Mouse (Mus musculus) stomach, postnatal 0 days (tissue): ENCODE data around the gene Moap1. TPM values are rescaled to one million over a fixed set of nuclear protein-coding genes. Genes with fewer than 3 reads are reported as not detected.

ENCODE experiments used
- ATAC-seq: fragments of 200-750 bp; cut with Nextera tagmentation; 2 replicates; pipeline ENCODE4 v1.8.0; 2017; ENCODE audit not compliant: low FRiP score, low TSS enrichment
- DNase-seq: peaks from one replicate; pipeline ENCODE4 v3.0.0-alpha.2; 2016; ENCODE audit warnings: low spot score
- H3K27ac ChIP-seq: fragments of 300-500 bp; sonication (generic); replicated peaks from 2 replicates; pipeline ENCODE4 v1.5.1; 2014; ENCODE audit warnings: mild to moderate bottlenecking, control low read depth
- H3K27me3 ChIP-seq: fragments of 300-500 bp; sonication (generic); 2 replicates; pipeline ENCODE4 v1.6.1; 2014; ENCODE audit warnings: low read length; ENCODE audit not compliant: control insufficient read depth, insufficient read depth
- H3K36me3 ChIP-seq: fragments of 300-500 bp; sonication (generic); 2 replicates; pipeline ENCODE4 v1.6.1; 2014; ENCODE audit warnings: low read length, mixed read lengths; ENCODE audit not compliant: control insufficient read depth, insufficient read depth
- H3K4me1 ChIP-seq: fragments of 300-500 bp; sonication (generic); replicated peaks from 2 replicates; pipeline ENCODE4 v1.6.1; 2014; ENCODE audit warnings: antibody characterized with exemption; ENCODE audit not compliant: control insufficient read depth, insufficient read depth
- H3K4me2 ChIP-seq: fragments of 300-500 bp; sonication (generic); replicated peaks from 2 replicates; pipeline ENCODE4 v1.6.1; 2014; ENCODE audit warnings: low read depth, mild to moderate bottlenecking, control low read depth, moderate library complexity
- H3K4me3 ChIP-seq: fragments of 300-500 bp; sonication (generic); 2 replicates; pipeline ENCODE4 v1.5.1; 2014; ENCODE audit warnings: low read depth, low read length, control low read depth
- H3K9ac ChIP-seq: fragments of 300-500 bp; sonication (generic); 2 replicates; pipeline ENCODE4 v1.6.1; 2014; ENCODE audit warnings: mild to moderate bottlenecking, low read length, control low read depth, mixed read lengths
- H3K9me3 ChIP-seq: fragments of 300-500 bp; sonication (generic); 2 replicates; pipeline ENCODE4 v1.6.1; 2016; ENCODE audit warnings: low read length; ENCODE audit not compliant: control insufficient read depth
- CTCF ChIP-seq: IDR thresholded peaks from 2 replicates; pipeline ENCODE4 v1.5.1; 2016; ENCODE audit warnings: antibody characterized with exemption, low read depth, mild to moderate bottlenecking, moderate library complexity
- EP300 ChIP-seq: optimal IDR thresholded peaks from 2 replicates; pipeline ENCODE3; 2016; ENCODE audit warnings: antibody characterized with exemption
- WGBS: fragments of 180-500 bp; shearing (Covaris S2); extraction: QIAGEN DNeasy Blood & Tissue Kit; methylation state at CpG from one replicate; pipeline ENCODE4 v1.1.7; 2014; 5-methylcytosine and 5-hydroxymethylcytosine counted together
- polyA plus RNA-seq: library from polyadenylated mRNA; unstranded; fragments of >200 nt; fragmentation: Nextera tagmentation; extraction: Ambion mirVana; gene quantifications from 2 replicates; pipeline ENCODE4 v1.2.1, GENCODE M21; 2015

The Moap1 gene
- polyA plus RNA-seq, 1 experiment from 2014 or later: 8.1 TPM

- TF ChIP-seq EP300 (no peak), CTCF (peak; percentile 74)
- Histone ChIP-seq H3K36me3 (no peaks in the 10 kb centered on the region), H3K4me3 (no peak overlapping the region), H3K27me3 (no peaks in the 10 kb centered on the region), H3K9ac (no peak overlapping the region), H3K4me1 (0 out of 2 replicates have a peak, but pooled peaks cover 3% of the 10 kb centered on the region), H3K4me2 (no peak overlapping the region), H3K9me3 (no peaks in the 10 kb centered on the region), H3K27ac (no peak overlapping the region)
- 54% methylated on average over 3 of the region's 3 CpGs for WGBS
- no peak for ATAC-seq
- DNase-seq: no peak
These were observed 3.2 kb downstream of the Moap1 start for GRCm38 (mm10) chr12:102740285-102740684.

GRCm38 (mm10) chr12:102739096-102739495, 4.4 kb downstream of the Moap1 start:
- Histone ChIP-seq H3K36me3 (no peaks in the 10 kb centered on the region), H3K9ac (no peak overlapping the region), H3K27me3 (no peaks in the 10 kb centered on the region), H3K4me1 (0 out of 2 replicates have a peak, but pooled peaks cover 3% of the 10 kb centered on the region), H3K4me3 (no peak overlapping the region), H3K27ac (no peak overlapping the region), H3K9me3 (no peaks in the 10 kb centered on the region), H3K4me2 (no peak overlapping the region)
- ATAC-seq (no peak), DNase-seq (no peak)
- 62% methylated on average over 5 of the region's 5 CpGs for WGBS
- TF ChIP-seq CTCF (no peak), EP300 (no peak)

- H3K9me3 ChIP-seq: no peaks in the 10 kb centered on the region
- H3K4me1 ChIP-seq: peaks cover 2% of the 10 kb centered on the region; the same call in 1 of the 2 replicates
- no peaks in the 10 kb centered on the region for H3K36me3 ChIP-seq
- H3K27me3 ChIP-seq: no peaks in the 10 kb centered on the region
- ATAC-seq (no peak), DNase-seq (peak; percentile 79)
- 6% methylated on average over 4 of the region's 5 CpGs for WGBS
- H3K27ac ChIP-seq: no peak overlapping the region
- H3K4me2 ChIP-seq: no peak overlapping the region
- no peak overlapping the region for H3K9ac ChIP-seq
- H3K4me3 ChIP-seq: no peak overlapping the region
- TF ChIP-seq EP300: no peak
- TF ChIP-seq CTCF: peak; percentile 80
These were observed 10.1 kb downstream of the Moap1 start for GRCm38 (mm10) chr12:102733381-102733780.

- WGBS: 22% methylated on average over 16 of the region's 16 CpGs
- peaks cover 2% of the 10 kb centered on the region; the same call in 1 of the 2 replicates for H3K4me1 ChIP-seq
- TF ChIP-seq CTCF: no peak
- no peak for TF ChIP-seq EP300
- peak; percentile 30 for DNase-seq
- H3K36me3 ChIP-seq: no peaks in the 10 kb centered on the region
- ATAC-seq: peak; percentile 0
- no peak overlapping the region for H3K9ac ChIP-seq
- H3K4me3 ChIP-seq: no peak overlapping the region
- H3K27ac ChIP-seq: peak overlapping the region; percentile 84
- H3K27me3 ChIP-seq: no peaks in the 10 kb centered on the region
- H3K9me3 ChIP-seq: no peaks in the 10 kb centered on the region
- peak overlapping the region; percentile 15; the same call in 1 of the 2 replicates for H3K4me2 ChIP-seq
These were observed 12.5 kb downstream of the Moap1 start for GRCm38 (mm10) chr12:102730798-102731619.

- Histone ChIP-seq H3K9ac (no peak overlapping the region), H3K4me1 (peaks cover 2% of the 10 kb centered on the region; the same call in 1 of the 2 replicates), H3K4me2 (peak overlapping the region; percentile 15; the same call in 1 of the 2 replicates), H3K36me3 (no peaks in the 10 kb centered on the region), H3K9me3 (no peaks in the 10 kb centered on the region), H3K27ac (peak overlapping the region; percentile 84), H3K27me3 (no peaks in the 10 kb centered on the region), H3K4me3 (no peak overlapping the region)
- WGBS: 36% methylated on average over 26 of the region's 26 CpGs
- TF ChIP-seq CTCF: no peak
- TF ChIP-seq EP300: no peak
- DNase-seq (peak; percentile 91), ATAC-seq (peak; percentile 96)
These were observed 13.3 kb downstream of the Moap1 start for GRCm38 (mm10) chr12:102729855-102730797.
